In the genomic region with DNA sequence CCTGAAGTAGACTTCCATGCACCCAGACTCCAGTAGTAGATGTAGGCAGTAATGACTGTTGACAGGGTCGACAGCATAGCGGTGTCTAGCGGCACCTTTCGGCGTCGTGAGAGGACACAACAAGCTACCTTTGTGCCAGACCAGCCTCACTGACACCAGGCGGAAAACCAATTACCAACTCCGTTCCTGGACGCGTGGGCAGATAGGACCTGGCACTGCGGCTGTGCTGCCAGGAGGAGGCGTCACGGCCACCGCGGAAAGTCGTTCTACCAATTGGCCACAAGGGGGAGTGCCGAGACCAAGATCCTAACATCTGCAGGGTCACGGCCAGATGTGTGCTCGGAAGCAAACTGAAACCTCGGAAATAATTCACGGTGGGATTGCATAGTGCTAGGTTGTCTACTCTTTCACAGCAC, we compare ENCODE assay signal across 8 mouse cellular contexts. TPM values are rescaled to one million over a fixed set of nuclear protein-coding genes. Genes with fewer than 3 reads are reported as not detected.
DNase-seq lines count a peak whose midpoint lies in the region; ATAC-seq lines count a peak whose summit lies in the region.

No protein-coding gene starts in this region.

- ATAC-seq in common myeloid progenitor, adult 5-6 weeks (replicated peaks; ENCODE audit: low read depth, poor library complexity, severe bottlenecking): peak; percentile 98
- peak; percentile 99 for ATAC-seq in megakaryocyte, adult 5-6 weeks (ENCODE audit: poor library complexity, severe bottlenecking)

- peak; percentile 94 for DNase-seq in ZHBTc4 (ENCODE audit: low read depth, low spot score)
- peak; percentile 52 to 67 for DNase-seq in gastrocnemius, adult 8-10 months (ENCODE audit: low spot score in 2 of 2)
- DNase-seq in induced T-regulatory cell, adult 2 months (ENCODE audit: low read depth): peak; percentile 92
- DNase-seq in left cerebral cortex, adult 8-10 months (ENCODE audit: low spot score in 2 of 2): peak; percentile 53 to 59
- DNase-seq in right cerebral cortex, adult 2 months (ENCODE audit: low spot score in 2 of 2): peak; percentile 81
- peak; percentile 83 for DNase-seq in urinary bladder, postnatal 25 days (ENCODE audit: low spot score)

RNA-seq across cellular contexts. Expression of a gene that starts 15.3 kb away (rescaled TPM):
- total RNA-seq in common myeloid progenitor, adult 5-6 weeks (2017): not detected in 2 replicates
- under 1 TPM in 2 of 4 experiments, not detected in 2; 0.07 to 0.13 TPM for total RNA-seq in gastrocnemius, adult 8-10 months (2022)
- total RNA-seq in left cerebral cortex, adult 8-10 months (2022): not detected
- total RNA-seq in megakaryocyte, adult 5-6 weeks (2015): not detected in 2 replicates
- not detected in 2 replicates for total RNA-seq in megakaryocyte, adult 5-6 weeks (2017)

RNA-seq across cellular contexts. Expression of a gene that starts 31.0 kb away (rescaled TPM):
- total RNA-seq in common myeloid progenitor, adult 5-6 weeks (2017): not detected in 2 replicates
- under 1 TPM; 0.05 to 0.31 (median 0.10) TPM for total RNA-seq in gastrocnemius, adult 8-10 months (2022)
- total RNA-seq in left cerebral cortex, adult 8-10 months (2022): not detected
- not detected in 2 replicates for total RNA-seq in megakaryocyte, adult 5-6 weeks (2015)
- total RNA-seq in megakaryocyte, adult 5-6 weeks (2017): not detected in 2 replicates

RNA-seq across cellular contexts. Expression of a gene that starts 58.6 kb away (rescaled TPM):
- total RNA-seq in common myeloid progenitor, adult 5-6 weeks (2017): 11.8 and 11.9 TPM in 2 replicates
- not detected for total RNA-seq in gastrocnemius, adult 8-10 months (2022)
- total RNA-seq in left cerebral cortex, adult 8-10 months (2022): 1 to 10 TPM in 1 of 4 experiments, under 1 TPM in 3; 0.74 to 1.6 (median 0.90) TPM
- 0.07 and 0.38 TPM in 2 replicates for total RNA-seq in megakaryocyte, adult 5-6 weeks (2015)
- total RNA-seq in megakaryocyte, adult 5-6 weeks (2017): not detected in 2 replicates

Comparison
In these comparisons a context has a peak if more than half of its experiments do, and no peak if none do; other contexts are left out.
1. Peak in every context shown above with its lines: DNase-seq and ATAC-seq.